Mouse (Mus musculus): Measurements from ENCODE around the gene Kat7. TPM values are rescaled to one million over a fixed set of nuclear protein-coding genes. Genes with fewer than 3 reads are reported as not detected.

Kat7 gene
- polyA plus RNA-seq, 1 experiment, result 93.1 TPM

GRCm38 (mm10) chr11:95305600-95305999, 4.4 kb downstream of the Kat7 start:
- Histone ChIP-seq H3K4me3 (ENCODE audit: control insufficient read depth, low read depth, low read length) (no peak overlapping the region), H3K4me1 (ENCODE audit: control insufficient read depth, insufficient read depth, low read length) (peaks cover 4% of the 10 kb centered on the region), H3K36me3 (ENCODE audit: control insufficient read depth, insufficient read depth, low read length) (no peaks in the 10 kb centered on the region; the same call in none of the 2 replicates), H3K27ac (ENCODE audit: control insufficient read depth, insufficient read depth, low read depth, low read length) (no peak overlapping the region), H3K27me3 (ENCODE audit: control insufficient read depth, insufficient read depth, low read length) (no peaks in the 10 kb centered on the region)
- peak; percentile 25; the same call in 1 of the 2 replicates for TF ChIP-seq CTCF (IDR thresholded peaks at IDR 0.05; ENCODE audit: control insufficient read depth, insufficient read depth, insufficient replicate concordance, low read depth, low read length)
- no peak for TF ChIP-seq POLR2A (IDR thresholded peaks at IDR 0.05; ENCODE audit: control insufficient read depth, low read depth, low read length)

- Histone ChIP-seq H3K4me3 (ENCODE audit: control insufficient read depth, low read depth, low read length) (no peak overlapping the region), H3K4me1 (ENCODE audit: control insufficient read depth, insufficient read depth, low read length) (no peaks in the 10 kb centered on the region), H3K27ac (ENCODE audit: control insufficient read depth, insufficient read depth, low read depth, low read length) (no peak overlapping the region), H3K36me3 (ENCODE audit: control insufficient read depth, insufficient read depth, low read length) (peaks cover 1% of the 10 kb centered on the region), H3K27me3 (ENCODE audit: control insufficient read depth, insufficient read depth, low read length) (no peaks in the 10 kb centered on the region)
- no peak for TF ChIP-seq POLR2A (IDR thresholded peaks at IDR 0.05; ENCODE audit: control insufficient read depth, low read depth, low read length)
- TF ChIP-seq CTCF (IDR thresholded peaks at IDR 0.05; ENCODE audit: control insufficient read depth, insufficient read depth, insufficient replicate concordance, low read depth, low read length), result no peak
Measured at GRCm38 (mm10) chr11:95301772-95302171, 8.3 kb downstream of the Kat7 start.

GRCm38 (mm10) chr11:95299886-95300285, 10.2 kb downstream of the Kat7 start:
- Histone ChIP-seq H3K27me3 (ENCODE audit: control insufficient read depth, insufficient read depth, low read length) (no peaks in the 10 kb centered on the region), H3K36me3 (ENCODE audit: control insufficient read depth, insufficient read depth, low read length) (peaks cover 1% of the 10 kb centered on the region), H3K27ac (ENCODE audit: control insufficient read depth, insufficient read depth, low read depth, low read length) (no peak overlapping the region), H3K4me3 (ENCODE audit: control insufficient read depth, low read depth, low read length) (no peak overlapping the region), H3K4me1 (ENCODE audit: control insufficient read depth, insufficient read depth, low read length) (no peaks in the 10 kb centered on the region)
- TF ChIP-seq CTCF (IDR thresholded peaks at IDR 0.05; ENCODE audit: control insufficient read depth, insufficient read depth, insufficient replicate concordance, low read depth, low read length), result no peak
- no peak for TF ChIP-seq POLR2A (IDR thresholded peaks at IDR 0.05; ENCODE audit: control insufficient read depth, low read depth, low read length)

GRCm38 (mm10) chr11:95298146-95298545, 11.9 kb downstream of the Kat7 start:
- Histone ChIP-seq H3K4me1 (ENCODE audit: control insufficient read depth, insufficient read depth, low read length) (no peaks in the 10 kb centered on the region), H3K36me3 (ENCODE audit: control insufficient read depth, insufficient read depth, low read length) (peaks cover 1% of the 10 kb centered on the region)

GRCm38 (mm10) chr11:95295736-95296135, 14.3 kb downstream of the Kat7 start:
- Histone ChIP-seq H3K4me3 (ENCODE audit: control insufficient read depth, low read depth, low read length) (no peak overlapping the region), H3K27ac (ENCODE audit: control insufficient read depth, insufficient read depth, low read depth, low read length) (no peak overlapping the region), H3K36me3 (ENCODE audit: control insufficient read depth, insufficient read depth, low read length) (peaks cover 2% of the 10 kb centered on the region), H3K27me3 (ENCODE audit: control insufficient read depth, insufficient read depth, low read length) (no peaks in the 10 kb centered on the region), H3K4me1 (ENCODE audit: control insufficient read depth, insufficient read depth, low read length) (no peaks in the 10 kb centered on the region)
- TF ChIP-seq CTCF (IDR thresholded peaks at IDR 0.05; ENCODE audit: control insufficient read depth, insufficient read depth, insufficient replicate concordance, low read depth, low read length), result no peak
- TF ChIP-seq POLR2A (IDR thresholded peaks at IDR 0.05; ENCODE audit: control insufficient read depth, low read depth, low read length), result no peak

More at GRCm38 (mm10) chr11:95298146-95298545, 11.9 kb downstream of the Kat7 start:
- H3K27me3 ChIP-seq (ENCODE audit: control insufficient read depth, insufficient read depth, low read length), result no peaks in the 10 kb centered on the region
- TF ChIP-seq CTCF (IDR thresholded peaks at IDR 0.05; ENCODE audit: control insufficient read depth, insufficient read depth, insufficient replicate concordance, low read depth, low read length) (peak; percentile 56; the same call in 1 of the 2 replicates), POLR2A (IDR thresholded peaks at IDR 0.05; ENCODE audit: control insufficient read depth, low read depth, low read length) (no peak)
- H3K27ac ChIP-seq (ENCODE audit: control insufficient read depth, insufficient read depth, low read depth, low read length), result no peak overlapping the region
- no peak overlapping the region for H3K4me3 ChIP-seq (ENCODE audit: control insufficient read depth, low read depth, low read length)

- no peak overlapping the region for H3K27ac ChIP-seq (ENCODE audit: control insufficient read depth, insufficient read depth, low read depth, low read length)
- H3K36me3 ChIP-seq (ENCODE audit: control insufficient read depth, insufficient read depth, low read length), result peaks cover 1% of the 10 kb centered on the region
- H3K4me1 ChIP-seq (ENCODE audit: control insufficient read depth, insufficient read depth, low read length), result no peaks in the 10 kb centered on the region
- TF ChIP-seq CTCF (IDR thresholded peaks at IDR 0.05; ENCODE audit: control insufficient read depth, insufficient read depth, insufficient replicate concordance, low read depth, low read length) (no peak), POLR2A (IDR thresholded peaks at IDR 0.05; ENCODE audit: control insufficient read depth, low read depth, low read length) (no peak)
- H3K27me3 ChIP-seq (ENCODE audit: control insufficient read depth, insufficient read depth, low read length), result no peaks in the 10 kb centered on the region
- H3K4me3 ChIP-seq (ENCODE audit: control insufficient read depth, low read depth, low read length), result no peak overlapping the region
Measured at GRCm38 (mm10) chr11:95293017-95293624, 16.9 kb downstream of the Kat7 start.

- H3K27ac ChIP-seq (ENCODE audit: control insufficient read depth, insufficient read depth, low read depth, low read length), result no peak overlapping the region
- H3K4me1 ChIP-seq (ENCODE audit: control insufficient read depth, insufficient read depth, low read length), result no peaks in the 10 kb centered on the region
- H3K4me3 ChIP-seq (ENCODE audit: control insufficient read depth, low read depth, low read length), result no peak overlapping the region
- H3K27me3 ChIP-seq (ENCODE audit: control insufficient read depth, insufficient read depth, low read length), result no peaks in the 10 kb centered on the region
- TF ChIP-seq CTCF (IDR thresholded peaks at IDR 0.05; ENCODE audit: control insufficient read depth, insufficient read depth, insufficient replicate concordance, low read depth, low read length) (no peak), POLR2A (IDR thresholded peaks at IDR 0.05; ENCODE audit: control insufficient read depth, low read depth, low read length) (no peak)
- peaks cover 1% of the 10 kb centered on the region for H3K36me3 ChIP-seq (ENCODE audit: control insufficient read depth, insufficient read depth, low read length)
Measured at GRCm38 (mm10) chr11:95291998-95292397, 18.0 kb downstream of the Kat7 start.
